Mouse (Mus musculus): ENCODE measurements around the gene Ptprd. TPM values are rescaled to one million over a fixed set of nuclear protein-coding genes. Genes with fewer than 3 reads are reported as not detected.

Gene Ptprd
- polyA plus RNA-seq, 1 experiment from 2014 or later: 4.0 TPM

- Histone ChIP-seq H3K4me1 (no peaks in the 10 kb centered on the region), H3K27me3 (replicated peaks) (no peaks in the 10 kb centered on the region), H3K27ac (no peak overlapping the region), H3K36me3 (no peaks in the 10 kb centered on the region), H3K9me3 (replicated peaks) (no peaks in the 10 kb centered on the region), H3K9ac (no peak overlapping the region), H3K4me2 (no peak overlapping the region), H3K4me3 (no peak overlapping the region)
- no peak for ATAC-seq
- 71% methylated on average over 1 of the region's 1 CpGs for WGBS (ENCODE audit: insufficient replicate concordance)
Observed at GRCm38 (mm10) chr4:77283423-77283822, 928.3 kb downstream of the Ptprd start.

- H3K4me1 ChIP-seq: no peaks in the 10 kb centered on the region
- H3K27me3 ChIP-seq (replicated peaks): no peaks in the 10 kb centered on the region
- H3K9me3 ChIP-seq (replicated peaks): no peaks in the 10 kb centered on the region
- no peak overlapping the region for H3K27ac ChIP-seq
- H3K36me3 ChIP-seq: no peaks in the 10 kb centered on the region
- H3K9ac ChIP-seq: no peak overlapping the region
- WGBS (ENCODE audit: insufficient replicate concordance): 72% methylated on average over 4 of the region's 4 CpGs
- ATAC-seq: no peak
- no peak overlapping the region for H3K4me3 ChIP-seq
- no peak overlapping the region for H3K4me2 ChIP-seq
Observed at GRCm38 (mm10) chr4:77277913-77278312, 933.8 kb downstream of the Ptprd start.

- Histone ChIP-seq H3K4me2 (no peak overlapping the region), H3K27me3 (replicated peaks) (no peaks in the 10 kb centered on the region), H3K9ac (no peak overlapping the region), H3K27ac (no peak overlapping the region), H3K4me3 (no peak overlapping the region), H3K36me3 (no peaks in the 10 kb centered on the region), H3K9me3 (replicated peaks) (no peaks in the 10 kb centered on the region), H3K4me1 (no peaks in the 10 kb centered on the region)
- WGBS (ENCODE audit: insufficient replicate concordance): 59% methylated on average over 1 of the region's 1 CpGs
- ATAC-seq: no peak
Observed at GRCm38 (mm10) chr4:77259972-77260290, 951.8 kb downstream of the Ptprd start.

GRCm38 (mm10) chr4:77259250-77259971 lies 952.4 kb downstream of the Ptprd start:
- Histone ChIP-seq H3K36me3 (no peaks in the 10 kb centered on the region), H3K4me2 (no peak overlapping the region), H3K9ac (no peak overlapping the region), H3K9me3 (replicated peaks) (no peaks in the 10 kb centered on the region), H3K4me1 (no peaks in the 10 kb centered on the region), H3K27ac (no peak overlapping the region), H3K27me3 (replicated peaks) (no peaks in the 10 kb centered on the region), H3K4me3 (no peak overlapping the region)
- WGBS (ENCODE audit: insufficient replicate concordance): 62% methylated on average over 8 of the region's 8 CpGs
- ATAC-seq: no peak

- Histone ChIP-seq H3K4me2 (no peak overlapping the region), H3K27ac (no peak overlapping the region), H3K4me1 (no peaks in the 10 kb centered on the region), H3K27me3 (replicated peaks) (no peaks in the 10 kb centered on the region), H3K4me3 (no peak overlapping the region), H3K9ac (no peak overlapping the region), H3K36me3 (no peaks in the 10 kb centered on the region), H3K9me3 (replicated peaks) (no peaks in the 10 kb centered on the region)
- no peak for ATAC-seq
- WGBS (ENCODE audit: insufficient replicate concordance): 57% methylated on average over 4 of the region's 4 CpGs
Observed at GRCm38 (mm10) chr4:77251188-77251587, 960.6 kb downstream of the Ptprd start.

- H3K27me3 ChIP-seq (replicated peaks): no peaks in the 10 kb centered on the region
- H3K27ac ChIP-seq: no peak overlapping the region
- H3K4me1 ChIP-seq: no peaks in the 10 kb centered on the region
- no peak overlapping the region for H3K9ac ChIP-seq
- H3K9me3 ChIP-seq (replicated peaks): no peaks in the 10 kb centered on the region
- no peaks in the 10 kb centered on the region for H3K36me3 ChIP-seq
- ATAC-seq: no peak
- H3K4me2 ChIP-seq: no peak overlapping the region
- WGBS (ENCODE audit: insufficient replicate concordance): 55% methylated on average over 1 of the region's 1 CpGs
- H3K4me3 ChIP-seq: no peak overlapping the region
Observed at GRCm38 (mm10) chr4:77249801-77250200, 962.0 kb downstream of the Ptprd start.

- no peaks in the 10 kb centered on the region for H3K36me3 ChIP-seq
- no peak overlapping the region for H3K4me2 ChIP-seq
- no peak overlapping the region for H3K4me3 ChIP-seq
- no peaks in the 10 kb centered on the region for H3K4me1 ChIP-seq
- H3K9me3 ChIP-seq (replicated peaks): no peaks in the 10 kb centered on the region
- H3K27me3 ChIP-seq (replicated peaks): no peaks in the 10 kb centered on the region
- no peak for ATAC-seq
- H3K9ac ChIP-seq: no peak overlapping the region
- 73% methylated on average over 1 of the region's 1 CpGs for WGBS (ENCODE audit: insufficient replicate concordance)
- H3K27ac ChIP-seq: no peak overlapping the region
Observed at GRCm38 (mm10) chr4:77248918-77249317, 962.8 kb downstream of the Ptprd start.

- H3K4me3 ChIP-seq: no peak overlapping the region
- H3K9me3 ChIP-seq (replicated peaks): no peaks in the 10 kb centered on the region
- H3K4me1 ChIP-seq: no peaks in the 10 kb centered on the region
- WGBS (ENCODE audit: insufficient replicate concordance): 76% methylated on average over 6 of the region's 6 CpGs
- ATAC-seq: no peak
- no peak overlapping the region for H3K9ac ChIP-seq
- H3K36me3 ChIP-seq: no peaks in the 10 kb centered on the region
- no peaks in the 10 kb centered on the region for H3K27me3 ChIP-seq (replicated peaks)
- H3K4me2 ChIP-seq: no peak overlapping the region
- no peak overlapping the region for H3K27ac ChIP-seq
Observed at GRCm38 (mm10) chr4:77241852-77242455, 969.8 kb downstream of the Ptprd start.

- no peak overlapping the region for H3K9ac ChIP-seq
- H3K9me3 ChIP-seq (replicated peaks): no peaks in the 10 kb centered on the region
- ATAC-seq: no peak
- H3K36me3 ChIP-seq: no peaks in the 10 kb centered on the region
- 32% methylated on average over 1 of the region's 1 CpGs for WGBS (ENCODE audit: insufficient replicate concordance)
- no peak overlapping the region for H3K4me2 ChIP-seq
- no peaks in the 10 kb centered on the region for H3K4me1 ChIP-seq
- H3K27ac ChIP-seq: no peak overlapping the region
- H3K27me3 ChIP-seq (replicated peaks): no peaks in the 10 kb centered on the region
- H3K4me3 ChIP-seq: no peak overlapping the region
Observed at GRCm38 (mm10) chr4:77238144-77238543, 973.6 kb downstream of the Ptprd start.

- ATAC-seq: no peak
- H3K27ac ChIP-seq: no peak overlapping the region
- no peaks in the 10 kb centered on the region for H3K4me1 ChIP-seq
- 62% methylated on average over 2 of the region's 2 CpGs for WGBS (ENCODE audit: insufficient replicate concordance)
- H3K27me3 ChIP-seq (replicated peaks): no peaks in the 10 kb centered on the region
- H3K36me3 ChIP-seq: no peaks in the 10 kb centered on the region
- H3K9ac ChIP-seq: no peak overlapping the region
- no peak overlapping the region for H3K4me2 ChIP-seq
- no peaks in the 10 kb centered on the region for H3K9me3 ChIP-seq (replicated peaks)
- no peak overlapping the region for H3K4me3 ChIP-seq
Observed at GRCm38 (mm10) chr4:77233243-77233642, 978.5 kb downstream of the Ptprd start.

GRCm38 (mm10) chr4:77168866-77169265 lies 1042.9 kb downstream of the Ptprd start:
- ATAC-seq: no peak
- Histone ChIP-seq H3K27ac (no peak overlapping the region), H3K4me3 (no peak overlapping the region), H3K4me2 (no peak overlapping the region), H3K36me3 (no peaks in the 10 kb centered on the region), H3K27me3 (replicated peaks) (no peaks in the 10 kb centered on the region), H3K9ac (no peak overlapping the region), H3K4me1 (no peaks in the 10 kb centered on the region), H3K9me3 (replicated peaks) (no peaks in the 10 kb centered on the region)
- 71% methylated on average over 8 of the region's 8 CpGs for WGBS (ENCODE audit: insufficient replicate concordance)

- no peaks in the 10 kb centered on the region for H3K4me1 ChIP-seq
- ATAC-seq: no peak
- no peaks in the 10 kb centered on the region for H3K27me3 ChIP-seq (replicated peaks)
- H3K9ac ChIP-seq: no peak overlapping the region
- H3K27ac ChIP-seq: no peak overlapping the region
- no peak overlapping the region for H3K4me2 ChIP-seq
- no peaks in the 10 kb centered on the region for H3K36me3 ChIP-seq
- 64% methylated on average over 3 of the region's 3 CpGs for WGBS (ENCODE audit: insufficient replicate concordance)
- H3K4me3 ChIP-seq: no peak overlapping the region
- H3K9me3 ChIP-seq (replicated peaks): no peaks in the 10 kb centered on the region
Observed at GRCm38 (mm10) chr4:77157601-77158000, 1054.2 kb downstream of the Ptprd start.

- Histone ChIP-seq H3K9me3 (replicated peaks) (no peaks in the 10 kb centered on the region), H3K4me1 (no peaks in the 10 kb centered on the region), H3K27ac (no peak overlapping the region), H3K27me3 (replicated peaks) (no peaks in the 10 kb centered on the region), H3K36me3 (no peaks in the 10 kb centered on the region), H3K9ac (no peak overlapping the region), H3K4me3 (no peak overlapping the region), H3K4me2 (no peak overlapping the region)
- WGBS (ENCODE audit: insufficient replicate concordance): 69% methylated on average over 2 of the region's 2 CpGs
- no peak for ATAC-seq
Observed at GRCm38 (mm10) chr4:77155561-77155960, 1056.2 kb downstream of the Ptprd start.
